Mouse (Mus musculus) embryo, embryonic 9.5 days (tissue): ENCODE results near the gene Gnaz.

Source experiments
- DNase-seq: peaks from one replicate; pipeline ENCODE4 v3.0.0-alpha.2; 2017; ENCODE audit errors: extremely low spot score

Gnaz gene

GRCm38 (mm10) chr10:75062621-75063020, 95.6 kb downstream of the Gnaz start:
- no peak for DNase-seq

GRCm38 (mm10) chr10:75063301-75063965, 96.5 kb downstream of the Gnaz start:
- DNase-seq: no peak

DNA sequence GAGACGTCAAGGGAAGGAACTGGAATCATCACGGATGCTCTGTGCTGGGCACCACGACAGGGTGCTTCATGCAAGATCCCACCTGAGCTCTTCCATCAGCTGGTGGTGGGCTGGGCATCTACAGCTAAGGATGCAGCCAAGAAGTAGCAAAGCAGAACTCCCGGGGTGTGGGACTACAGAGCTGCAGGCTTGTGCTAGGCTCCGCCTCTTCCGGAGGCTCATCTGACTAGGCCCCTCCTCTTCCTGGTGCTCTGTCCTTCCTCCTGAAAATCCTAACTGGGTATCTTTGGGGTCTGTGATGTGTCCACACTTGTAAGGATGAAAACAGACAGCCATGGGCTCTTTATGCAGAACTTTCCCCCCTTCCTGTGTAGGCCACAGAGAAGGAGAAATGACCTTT, 98.7 kb downstream of the Gnaz start:
- DNase-seq: no peak
